Comparison of ENCODE assay signal across 16 mouse cellular contexts in genomic region chr8:80952973-80953372, GRCm38 (mm10).
"Had no signal": no experiment of that assay in that cellular context is flagged by ENCODE, and none has a peak within 500 bp of the region (broad histone marks: within the 10 kb centered on the region; RNA-seq: fewer than 3 reads in every experiment).

No protein-coding gene starts in this region.

- H3K9me3 ChIP-seq: liver, embryonic 13.5 days; liver, embryonic 15.5 days; lung, embryonic 15.5 days; megakaryocyte, embryonic 14.5 days; midbrain, embryonic 15.5 days; stomach, embryonic 15.5 days had no signal

- H3K27me3 ChIP-seq: liver, embryonic 13.5 days; liver, embryonic 15.5 days; lung, embryonic 15.5 days; megakaryocyte, embryonic 14.5 days; midbrain, embryonic 13.5 days; midbrain, embryonic 15.5 days; stomach, embryonic 15.5 days had no signal

- H3K4me1 ChIP-seq: liver, embryonic 15.5 days; midbrain, embryonic 13.5 days; midbrain, embryonic 15.5 days; stomach, embryonic 15.5 days had no signal

- H3K4me2 ChIP-seq: liver, embryonic 13.5 days; liver, embryonic 15.5 days; lung, embryonic 15.5 days; midbrain, embryonic 11.5 days; midbrain, embryonic 13.5 days; midbrain, embryonic 15.5 days; stomach, embryonic 15.5 days had no signal

- H3K27ac ChIP-seq: liver, embryonic 13.5 days; liver, embryonic 15.5 days; midbrain, embryonic 13.5 days; midbrain, embryonic 15.5 days; stomach, embryonic 15.5 days; stomach, postnatal 0 days had no signal

- H3K36me3 ChIP-seq: liver, embryonic 13.5 days; liver, embryonic 15.5 days; lung, embryonic 15.5 days; midbrain, embryonic 13.5 days; midbrain, embryonic 15.5 days; stomach, embryonic 15.5 days had no signal

- H3K9ac ChIP-seq: liver, embryonic 13.5 days; liver, embryonic 15.5 days; liver, postnatal 0 days; lung, embryonic 15.5 days; midbrain, embryonic 13.5 days; midbrain, embryonic 15.5 days; stomach, embryonic 15.5 days had no signal

- H3K4me3 ChIP-seq: liver, embryonic 13.5 days; liver, embryonic 15.5 days; lung, embryonic 15.5 days; megakaryocyte, embryonic 14.5 days; midbrain, embryonic 13.5 days; midbrain, embryonic 15.5 days; stomach, embryonic 15.5 days had no signal

- ATAC-seq: liver, postnatal 0 days; midbrain, embryonic 13.5 days; midbrain, embryonic 15.5 days had no signal

- DNase-seq: liver, embryonic 13.5 days; liver, postnatal 0 days; lung, adult 2 months; lung, postnatal 14 days; right cerebral cortex, postnatal 14 days; thymus, adult 2 months; thymus, postnatal 25 days; thymus, postnatal 4 days had no signal
